Mouse (Mus musculus): ENCODE results near the gene Wif1. TPM values are rescaled to one million over a fixed set of nuclear protein-coding genes. Genes with fewer than 3 reads are reported as not detected.

Gene Wif1
- polyA plus RNA-seq, 1 experiment from 2014 or later = 50.8 TPM

DNA sequence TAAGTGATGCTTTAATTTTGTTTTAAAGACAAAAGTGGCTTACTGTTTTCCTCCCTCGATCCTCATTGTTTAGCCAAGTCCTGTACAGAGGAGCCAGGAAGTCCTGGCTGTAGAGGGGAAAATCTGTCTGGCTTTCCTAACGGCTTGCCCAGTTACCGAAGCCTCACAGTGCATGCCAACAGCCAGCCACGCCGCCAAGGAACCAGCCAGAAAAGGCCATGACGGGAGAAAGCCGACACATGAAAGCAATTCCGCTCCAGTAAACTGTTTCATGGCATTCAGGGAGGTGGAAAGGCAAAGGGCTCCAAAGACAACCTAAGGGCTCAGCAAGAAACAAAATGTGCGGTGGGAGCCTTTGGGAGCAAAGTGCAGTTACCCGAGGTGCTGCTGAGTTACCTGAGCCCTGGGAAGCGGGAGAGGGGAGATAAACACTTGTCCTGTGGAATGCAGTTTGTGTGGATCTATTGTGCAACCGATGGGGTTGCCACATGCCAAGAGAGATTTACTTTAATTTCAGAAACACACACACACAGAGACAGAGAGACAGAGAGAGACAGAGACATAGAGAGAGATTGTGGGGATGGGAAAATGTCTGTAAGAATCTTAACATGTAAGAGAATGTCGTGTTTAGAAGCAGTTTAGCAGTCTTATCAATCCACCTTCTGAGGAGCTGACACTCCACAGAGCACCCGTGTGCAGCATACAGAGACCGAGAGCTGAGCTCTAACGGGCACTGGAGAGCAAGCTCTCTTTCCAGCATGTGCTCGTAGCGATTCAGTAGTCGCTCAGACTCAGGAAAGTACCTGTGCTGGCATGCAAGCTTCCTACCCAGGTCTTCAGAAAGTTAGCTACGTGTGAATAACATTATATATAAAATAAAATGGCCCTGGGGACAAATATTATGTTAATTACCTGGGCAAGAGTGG is 95.5 kb downstream of the Wif1 start:
- ATAC-seq (ENCODE audit: insufficient number of reproducible peaks, low FRiP score, low TSS enrichment, low read depth) (no peak), DNase-seq (ENCODE audit: low spot score) (no peak)
- no peak overlapping the region for H3K27ac ChIP-seq (replicated peaks; ENCODE audit: low read depth, low read length)
- no peak overlapping the region for H3K4me3 ChIP-seq (ENCODE audit: low read depth, low read length)
- H3K9me3 ChIP-seq (ENCODE audit: control insufficient read depth, low read length) = no peaks in the 10 kb centered on the region
- H3K36me3 ChIP-seq (ENCODE audit: control insufficient read depth, insufficient read depth, low read length) = no peaks in the 10 kb centered on the region
- no peaks in the 10 kb centered on the region for H3K4me1 ChIP-seq (ENCODE audit: control insufficient read depth, insufficient read depth, low read length)
- WGBS = 64% methylated on average over 20 of the region's 20 CpGs
- no peak overlapping the region for H3K4me2 ChIP-seq (ENCODE audit: low read depth, severe bottlenecking)
- no peaks in the 10 kb centered on the region for H3K27me3 ChIP-seq (ENCODE audit: control insufficient read depth, insufficient read depth, low read length)
- H3K9ac ChIP-seq (ENCODE audit: low read length) = no peak overlapping the region

Other genes with a start within 250 kb of the Wif1 start
- 7.5 and 7.8 TPM in 2 replicates for gene Msrb3, start 134.9 kb upstream of the Wif1 start, polyA plus RNA-seq (2014; fragmentation: Nextera tagmentation; extraction: Ambion mirVana)
- 5.8 and 7.0 TPM in 2 replicates for gene Lemd3, start 54.6 kb upstream of the Wif1 start, polyA plus RNA-seq (2014; fragmentation: Nextera tagmentation; extraction: Ambion mirVana)

Data from limb, embryonic 11.5 days (tissue).